Mouse (Mus musculus) cerebellum, postnatal 36 days (tissue): ENCODE results near the gene Bmpr2.
"Not testable (repeated sequence)": the region's sequence is repeated elsewhere in the genome, so short reads cannot be mapped to it uniquely, and the experiment has no call there.

Experiments used
- DNase-seq, 2 experiments: peaks; one replicate each; pipeline ENCODE4 v3.0.0; 2021 to 2022; ENCODE audit warnings: mixed read lengths in 2 of 2

Gene Bmpr2

DNA sequence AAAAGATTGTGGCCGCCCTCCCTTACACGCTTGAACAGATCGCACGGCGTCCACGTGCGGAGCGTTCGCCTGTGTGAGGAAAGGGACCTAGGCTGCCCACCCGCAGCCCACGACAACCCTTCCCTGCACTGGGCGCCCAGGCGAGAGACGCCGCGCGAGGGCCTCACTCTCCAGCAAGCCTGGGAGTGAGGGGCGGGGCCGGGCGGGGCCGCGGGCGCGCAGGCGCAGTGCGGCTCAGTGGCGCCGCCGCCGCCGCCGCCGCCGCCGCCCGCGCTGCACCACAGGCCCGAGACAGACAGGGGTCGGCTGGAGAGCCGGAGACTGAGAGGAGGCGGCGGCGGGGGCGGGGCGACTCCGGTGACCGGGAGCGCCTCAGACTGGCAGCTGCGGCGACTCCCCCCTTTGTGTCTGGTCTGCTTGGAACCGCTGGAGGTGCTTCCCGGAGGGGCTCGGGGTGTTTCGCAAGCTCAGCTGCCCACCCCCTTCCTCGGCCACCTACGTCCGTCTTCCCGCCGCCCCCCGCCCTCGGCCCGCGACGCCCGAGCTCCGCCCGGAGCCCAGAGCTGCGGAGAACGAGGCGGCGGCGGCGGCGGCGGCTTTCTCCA is at the start of gene Bmpr2:
Gene Bmpr2 (plus strand): TSS at position 237 of the 605 bp plus-strand sequence.
- peak; percentile 78 to 83 for DNase-seq

DNA sequence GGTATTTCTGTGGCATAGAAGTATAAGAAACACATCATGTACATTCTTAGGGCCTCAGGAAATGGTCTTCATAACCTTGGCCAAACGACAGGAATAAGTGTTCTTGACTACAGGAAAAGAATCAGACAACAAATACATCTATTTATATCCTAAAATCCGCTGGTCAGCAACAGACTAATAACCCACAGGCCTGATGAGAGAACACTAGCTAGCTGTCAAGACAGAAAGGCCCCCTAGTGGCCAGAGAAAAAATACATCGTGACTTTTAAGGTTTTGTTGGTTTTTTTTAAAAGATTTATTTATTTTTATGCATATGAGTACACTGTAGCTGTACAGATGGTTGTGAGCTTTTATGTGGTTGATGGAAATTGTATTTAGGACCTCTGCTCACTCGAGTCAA is 43.3 kb upstream of the Bmpr2 start:
- peak in 1 of 2 experiments; percentile 19 for DNase-seq

DNA sequence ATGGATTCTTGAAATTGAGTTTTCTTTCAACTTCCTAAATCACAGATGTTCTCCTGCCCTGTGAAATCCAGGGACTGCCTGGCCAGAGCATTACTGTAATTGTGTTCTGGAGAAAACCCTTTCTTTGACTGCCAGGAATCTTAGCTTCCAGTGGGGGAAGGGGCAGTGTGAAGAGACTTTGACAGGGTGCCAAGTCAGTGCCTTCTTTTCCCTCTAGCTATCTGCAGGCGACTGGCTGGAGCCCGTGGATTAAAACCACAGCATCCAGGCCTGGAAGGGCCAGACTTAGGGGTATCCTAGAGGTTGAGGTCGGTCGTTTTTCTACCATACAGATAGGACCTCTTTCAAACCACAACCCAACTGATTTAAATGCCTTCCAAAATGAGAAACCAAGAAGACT is 37.5 kb upstream of the Bmpr2 start:
- no peak for DNase-seq

DNA sequence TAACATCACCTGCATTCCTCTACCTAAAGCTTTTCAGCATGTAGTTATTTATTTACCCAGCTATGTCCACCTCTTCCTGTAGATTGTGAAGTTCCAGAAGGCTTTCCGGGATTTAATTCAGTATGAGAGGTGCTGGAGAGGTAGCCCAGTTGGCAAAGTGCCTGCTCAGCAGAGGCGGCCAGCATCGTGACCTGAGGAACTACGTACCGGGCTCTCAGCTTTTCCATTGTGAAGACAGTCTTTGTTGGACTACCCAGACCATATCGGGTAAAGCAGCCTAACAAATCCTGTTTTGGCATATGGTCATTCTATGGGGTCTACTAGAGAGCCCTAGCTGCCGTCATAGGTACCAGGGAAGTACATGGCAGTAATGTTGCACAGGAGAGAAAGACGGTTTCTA is 33.1 kb upstream of the Bmpr2 start:
- DNase-seq = no peak

DNA sequence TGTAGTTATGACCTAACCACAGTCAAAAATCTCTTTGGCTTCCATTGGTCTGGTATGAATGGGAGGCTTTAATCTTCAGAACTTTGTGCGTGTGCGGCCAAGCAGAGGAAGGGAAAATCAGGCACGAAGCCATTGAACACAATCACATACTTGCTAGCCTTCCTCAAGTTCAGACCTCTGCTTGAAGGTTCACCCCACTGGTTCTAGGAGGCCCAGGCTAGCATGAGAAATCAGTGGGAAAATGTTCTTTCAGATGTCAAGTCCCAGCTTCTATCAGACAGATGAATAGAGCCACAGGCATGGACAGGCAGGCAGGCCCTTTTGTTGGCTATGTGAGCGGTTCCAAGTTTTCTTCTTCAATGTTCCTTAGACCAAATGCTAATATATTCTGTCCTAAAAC is 32.5 kb upstream of the Bmpr2 start:
- DNase-seq = no peak

DNA sequence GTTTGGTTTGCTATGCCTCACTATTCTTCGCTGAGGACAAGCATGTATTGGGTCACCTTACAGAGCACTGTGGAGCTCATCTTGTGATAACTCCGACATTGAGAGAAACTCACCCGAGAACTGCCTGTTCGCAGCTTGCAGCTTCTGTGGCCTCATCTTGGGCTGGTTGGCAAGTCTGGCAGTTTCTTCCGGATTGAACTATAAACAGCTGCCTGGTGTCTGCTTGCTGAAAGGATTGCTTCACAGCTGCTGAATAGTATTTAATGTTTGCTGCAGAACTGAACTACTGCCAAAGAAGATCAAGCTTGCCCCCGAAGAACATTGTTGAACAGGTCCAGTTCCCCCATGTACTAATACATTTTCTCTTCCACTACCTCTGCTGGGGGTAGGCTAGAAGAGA is 29.1 kb upstream of the Bmpr2 start:
- no peak for DNase-seq

DNA sequence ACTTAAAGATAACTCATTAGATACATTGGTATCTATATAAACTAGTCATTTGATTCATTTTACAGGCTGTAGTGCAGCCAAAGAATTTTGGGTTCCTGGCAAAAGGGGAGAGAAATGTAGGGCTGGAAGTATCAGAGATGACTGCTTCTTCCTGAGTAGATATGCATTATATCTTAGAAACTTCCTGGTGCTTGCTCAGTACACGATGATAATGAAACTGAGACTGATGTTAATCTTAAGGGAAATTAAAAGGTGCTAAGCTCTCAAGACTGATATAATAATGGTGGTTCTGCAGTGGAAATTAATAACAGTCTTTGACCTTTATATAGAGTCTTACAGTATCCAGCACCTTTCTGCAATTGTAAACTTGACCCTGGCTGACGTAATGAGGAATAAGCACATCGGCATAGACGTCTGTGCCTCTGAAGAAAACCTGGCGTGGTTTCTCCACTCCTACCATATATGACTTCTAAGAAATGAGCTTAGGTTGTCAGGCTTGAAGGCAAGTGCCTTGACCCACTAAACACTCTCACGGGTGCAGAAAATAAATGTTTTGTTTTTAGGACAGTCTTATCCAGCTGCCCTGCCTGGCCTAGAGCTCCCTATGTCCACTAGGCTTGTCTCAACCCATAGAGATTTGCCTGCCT is 24.3 kb upstream of the Bmpr2 start:
- no peak for DNase-seq

DNA sequence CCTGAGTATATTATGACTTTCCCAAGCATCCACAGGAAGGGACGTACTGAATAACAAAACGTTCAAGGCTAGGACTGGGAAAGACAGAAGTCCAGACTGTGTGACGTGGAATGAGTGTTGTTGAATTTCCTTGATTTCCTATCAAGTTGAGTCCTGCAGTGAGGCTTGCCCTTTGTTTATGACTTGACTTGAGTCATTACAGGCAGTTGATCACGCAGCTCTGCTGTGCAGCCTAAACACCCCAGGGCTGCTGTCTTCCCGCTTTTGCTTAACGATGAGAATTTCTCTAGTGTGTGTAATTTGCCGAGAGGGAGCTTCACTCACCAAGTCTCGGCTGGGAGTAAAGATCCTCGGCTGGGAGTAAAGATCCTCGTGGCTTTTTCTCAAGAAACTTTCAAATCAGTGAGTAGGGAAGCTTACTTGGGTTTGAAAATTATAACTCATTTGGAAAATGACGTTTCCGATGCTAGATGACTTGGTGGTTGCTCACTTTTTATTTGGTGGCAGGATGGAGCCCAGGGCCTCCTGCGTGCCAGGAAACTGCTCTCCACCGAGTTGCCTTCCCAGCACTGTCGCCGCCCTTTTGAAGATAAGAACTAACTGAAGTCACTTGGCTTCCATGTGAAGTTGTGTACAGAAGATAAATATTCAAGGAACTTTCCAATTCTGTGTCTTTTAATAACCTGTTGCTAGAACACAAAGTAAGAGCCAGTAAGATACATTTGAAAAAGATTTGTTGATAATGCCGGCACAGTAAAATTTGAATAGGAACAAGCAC is 23.4 kb upstream of the Bmpr2 start:
- no peak for DNase-seq

DNA sequence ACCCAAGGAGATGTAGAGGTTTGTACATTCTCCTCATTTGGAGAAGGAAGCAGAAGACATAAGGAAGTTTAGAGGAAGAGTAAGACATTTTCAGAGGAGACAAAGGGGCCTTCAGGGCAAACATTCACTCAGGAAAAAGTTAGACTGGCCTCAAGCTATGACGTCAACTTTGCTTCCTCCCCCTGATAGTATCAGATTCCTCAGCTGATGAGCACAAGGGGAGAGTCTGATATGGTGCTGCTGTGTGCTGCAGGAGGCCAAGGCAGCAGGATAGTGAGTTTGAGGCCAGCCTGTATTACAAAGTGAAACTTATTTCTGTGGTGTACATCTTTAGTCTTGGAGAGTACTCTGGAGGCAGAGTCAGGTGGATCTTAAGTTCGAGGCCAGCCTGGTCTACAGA is 14.2 kb upstream of the Bmpr2 start:
- no peak for DNase-seq

DNA sequence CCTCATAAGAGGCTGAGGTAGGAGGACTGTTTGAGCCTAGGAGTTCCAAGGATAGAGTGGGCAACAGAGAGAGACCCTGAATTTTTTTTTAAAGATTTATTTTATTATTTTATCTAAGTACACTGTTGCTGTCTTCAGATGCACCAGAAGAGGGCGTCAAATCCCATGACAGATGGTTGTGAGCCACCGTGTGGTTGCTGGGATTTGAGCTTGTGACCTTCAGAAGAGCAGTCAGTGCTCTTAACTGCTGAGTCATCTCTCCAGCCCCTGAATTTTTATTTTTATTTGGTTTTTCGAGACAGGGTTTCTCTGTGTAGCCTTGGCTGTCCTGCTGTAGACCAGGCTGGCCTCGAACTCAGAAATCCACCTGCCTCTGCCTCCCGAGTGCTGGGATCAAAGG is 13.5 kb upstream of the Bmpr2 start:
- DNase-seq = not testable (repeated sequence)

DNA sequence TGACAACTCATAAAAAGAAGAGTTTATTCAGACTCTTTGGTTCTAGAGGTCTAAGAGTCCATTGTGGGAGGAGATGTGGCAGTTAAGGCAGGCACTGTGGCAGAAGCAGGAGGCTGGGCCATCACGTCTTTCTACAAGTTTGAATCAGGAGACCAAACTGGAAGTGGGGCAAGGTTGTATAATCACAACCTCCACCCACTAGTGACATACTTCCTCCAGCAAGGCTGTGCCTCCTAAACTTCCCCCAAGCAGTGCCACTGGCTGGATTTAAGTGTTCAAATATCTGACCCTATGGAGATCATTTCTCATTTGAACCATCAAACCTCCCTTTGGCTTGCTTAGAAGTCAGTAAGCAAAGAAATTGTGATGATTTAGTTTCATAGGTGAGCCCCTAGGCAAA is 7.9 kb upstream of the Bmpr2 start:
- DNase-seq = no peak

DNA sequence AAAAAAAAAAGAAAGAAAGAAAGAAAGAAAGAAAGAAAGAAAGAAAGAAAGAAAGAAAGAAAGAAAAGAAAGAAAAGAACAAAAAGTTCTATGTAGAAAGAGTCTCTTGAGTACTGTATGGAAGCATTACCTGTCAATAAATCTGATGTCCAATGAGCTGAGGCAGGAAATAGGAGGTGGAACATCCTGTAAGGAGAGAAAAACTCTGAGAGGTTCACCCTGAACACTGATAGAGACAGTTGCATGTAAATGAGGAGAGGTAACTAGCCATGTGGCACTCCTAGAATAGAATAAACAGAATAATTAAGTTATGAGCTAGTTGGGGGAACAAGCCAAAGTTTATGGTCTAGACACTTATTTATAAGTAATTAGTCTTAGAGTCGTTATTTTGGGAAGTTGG is 4.9 kb upstream of the Bmpr2 start:
- DNase-seq = no peak

DNA sequence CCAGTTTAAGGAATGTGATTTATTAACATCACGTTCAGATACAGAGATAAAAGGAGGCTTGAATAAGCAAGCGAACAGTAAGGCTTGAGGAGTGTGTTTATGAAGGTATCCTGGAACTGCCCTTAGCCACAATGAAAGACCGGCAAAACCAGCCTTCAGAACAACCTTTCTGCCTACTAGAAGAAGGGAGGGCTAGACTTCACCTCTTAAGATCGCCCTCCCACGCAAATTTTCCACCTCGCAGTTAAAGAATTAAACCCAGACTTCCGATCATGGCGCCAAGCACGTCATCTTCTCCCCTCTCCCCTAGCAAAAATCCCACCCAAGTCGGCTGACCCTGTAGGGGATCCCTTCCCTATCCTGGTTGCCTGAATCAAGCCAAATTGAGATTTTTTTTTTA is 992 bp upstream of the Bmpr2 start:
- peak; percentile 22 to 31 for DNase-seq

DNA sequence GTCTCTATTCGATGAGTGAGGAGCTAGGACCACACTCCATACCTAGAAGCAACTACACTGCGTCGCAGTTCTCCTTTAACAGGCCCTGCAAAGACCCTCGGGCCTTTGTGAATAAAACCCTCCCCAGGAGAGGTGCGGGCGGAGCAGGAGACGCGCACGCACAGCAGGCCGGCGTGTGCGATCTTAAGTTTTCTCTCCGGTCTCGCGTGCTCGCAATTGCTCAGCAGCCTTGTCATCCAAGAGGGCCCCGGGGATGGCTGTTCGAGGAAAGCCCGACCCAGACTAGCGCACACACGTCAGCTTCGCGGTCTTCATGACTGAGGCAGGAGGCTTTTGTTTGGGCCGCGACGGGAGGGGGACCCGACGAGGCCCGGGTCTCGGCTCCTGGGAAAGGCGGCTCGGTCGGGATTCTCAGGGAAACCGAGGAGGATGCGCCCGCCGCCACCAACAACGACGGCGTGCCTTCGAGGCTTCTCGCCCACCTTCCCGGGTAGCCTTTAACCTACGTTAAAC is 493 bp upstream of the Bmpr2 start:
- DNase-seq = peak; percentile 52 to 62

DNA sequence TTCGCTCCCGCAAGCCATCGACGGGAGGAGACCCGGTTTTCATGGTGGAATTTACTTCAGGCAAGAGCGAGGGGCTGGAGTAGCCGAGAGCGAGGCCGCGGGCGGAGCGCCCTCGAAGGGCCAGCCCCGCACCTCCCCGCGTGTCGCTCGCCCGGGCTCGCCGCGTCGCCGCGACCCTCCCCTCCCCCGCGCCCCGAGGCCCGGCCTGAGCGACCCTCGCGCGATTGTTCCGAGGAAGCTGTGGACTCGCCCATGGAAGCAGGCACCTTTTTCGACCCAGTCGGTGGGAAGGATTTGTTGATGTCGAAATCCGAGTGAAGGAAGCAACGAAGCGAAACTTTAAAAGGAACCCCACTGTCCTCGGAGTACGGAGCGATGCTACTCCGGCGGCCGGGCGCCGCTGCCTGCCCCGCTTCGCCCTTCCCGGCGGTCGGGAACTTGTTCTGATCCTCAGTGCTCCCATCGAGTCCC is 616 bp downstream of the Bmpr2 start:
- peak; percentile 46 to 55 for DNase-seq

DNA sequence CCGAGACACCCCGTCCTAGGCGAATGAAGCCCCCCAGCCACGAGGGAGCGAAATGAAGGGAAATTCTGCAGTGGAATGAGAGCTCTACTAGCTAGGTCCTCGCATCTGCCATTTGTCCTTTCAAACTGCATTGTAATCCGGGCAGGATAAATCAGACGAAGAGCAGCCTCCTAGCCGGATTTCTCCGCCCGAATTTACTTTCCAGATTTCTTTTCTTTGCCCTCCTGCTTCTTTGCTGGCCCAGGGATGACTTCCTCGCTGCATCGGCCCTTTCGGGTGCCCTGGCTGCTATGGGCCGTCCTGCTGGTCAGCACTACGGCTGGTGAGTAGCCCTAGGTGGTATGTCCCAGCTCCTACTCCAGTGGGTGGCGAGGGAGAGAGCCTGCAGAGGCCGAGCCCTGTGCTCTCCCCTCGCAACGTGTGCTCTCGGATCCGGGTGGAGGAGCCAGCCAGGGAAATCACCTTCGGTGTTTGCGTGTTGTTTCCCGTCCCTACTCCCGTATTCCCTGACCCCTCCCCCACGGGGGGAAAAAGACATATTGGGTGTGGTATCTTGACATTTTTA is 1.3 kb downstream of the Bmpr2 start:
- DNase-seq = peak; percentile 49 to 55

DNA sequence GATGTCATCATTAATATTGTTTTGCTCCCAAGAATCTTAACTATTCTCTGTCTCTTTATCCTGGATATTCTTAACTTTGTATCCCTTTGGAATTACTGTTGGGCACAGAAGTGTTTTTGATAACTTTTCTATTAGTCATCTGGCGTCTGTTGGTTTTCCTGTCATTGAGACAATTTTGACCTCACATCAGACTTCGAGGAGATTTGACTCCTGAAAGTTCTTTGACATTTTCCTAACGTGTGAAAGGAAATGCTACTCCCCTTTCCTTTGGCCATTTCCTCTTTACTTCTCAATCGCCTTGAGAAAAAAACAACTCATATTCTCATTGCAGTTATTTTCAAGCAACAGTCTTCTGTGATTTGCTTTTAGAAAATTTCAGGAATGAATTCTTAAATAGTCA is 2.1 kb downstream of the Bmpr2 start:
- DNase-seq = no peak

DNA sequence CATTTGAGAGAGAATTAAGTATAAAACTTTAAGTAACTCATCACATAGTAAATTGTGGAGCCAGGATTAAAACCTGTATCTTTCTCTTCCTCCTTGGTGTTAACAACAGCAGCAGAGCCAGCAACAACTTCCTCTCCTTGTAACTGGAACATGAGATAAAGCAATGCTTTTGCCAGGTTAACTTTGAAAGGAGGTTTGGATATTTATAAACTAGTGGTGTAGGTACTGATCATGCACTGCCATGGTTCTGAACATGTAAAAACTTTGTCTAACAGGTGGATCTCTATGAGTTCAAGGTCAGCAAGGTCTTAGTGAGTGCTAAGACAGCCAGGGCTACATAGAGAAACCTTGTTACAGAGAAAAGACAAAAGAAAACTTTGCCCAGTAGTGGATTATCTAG is 3.4 kb downstream of the Bmpr2 start:
- no peak for DNase-seq

DNA sequence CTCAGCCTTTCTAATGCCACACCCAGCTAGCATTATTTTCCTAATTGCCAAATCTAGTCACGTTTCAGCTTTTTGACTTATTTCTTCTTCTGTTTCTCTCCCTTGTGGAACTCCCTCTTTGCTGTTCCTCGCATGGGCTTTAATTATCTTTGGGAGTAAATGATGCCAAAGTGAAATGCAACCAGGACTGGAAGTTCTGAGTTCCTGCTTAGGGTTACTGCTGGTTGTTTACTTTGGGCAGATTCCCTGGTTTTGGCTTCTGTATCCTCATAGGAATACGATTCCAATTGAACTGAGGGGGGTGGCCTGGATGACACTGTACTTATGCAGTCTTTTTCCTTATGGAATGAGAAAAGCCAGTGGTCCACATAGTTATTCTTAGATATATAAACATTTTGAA is 8.7 kb downstream of the Bmpr2 start:
- DNase-seq = no peak

DNA sequence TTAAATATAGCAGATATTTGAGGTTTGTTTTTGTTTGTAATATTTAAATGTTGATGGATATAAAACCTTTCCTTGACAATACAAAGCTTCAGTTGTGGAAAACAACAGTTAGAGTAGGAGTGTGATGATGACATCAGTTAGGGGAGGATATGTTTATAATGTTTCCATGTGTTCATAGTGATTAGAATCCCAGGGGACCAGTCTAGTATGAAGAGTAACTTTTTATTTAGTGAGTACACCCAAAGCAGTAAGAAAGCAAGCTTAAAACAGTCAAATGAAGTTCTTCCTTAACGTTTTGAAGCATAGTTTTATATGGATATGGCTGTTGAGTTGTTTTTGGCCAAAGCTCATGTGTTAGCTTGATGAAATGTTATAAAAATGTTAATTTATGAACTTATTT is 17.9 kb downstream of the Bmpr2 start:
- DNase-seq = no peak

DNA sequence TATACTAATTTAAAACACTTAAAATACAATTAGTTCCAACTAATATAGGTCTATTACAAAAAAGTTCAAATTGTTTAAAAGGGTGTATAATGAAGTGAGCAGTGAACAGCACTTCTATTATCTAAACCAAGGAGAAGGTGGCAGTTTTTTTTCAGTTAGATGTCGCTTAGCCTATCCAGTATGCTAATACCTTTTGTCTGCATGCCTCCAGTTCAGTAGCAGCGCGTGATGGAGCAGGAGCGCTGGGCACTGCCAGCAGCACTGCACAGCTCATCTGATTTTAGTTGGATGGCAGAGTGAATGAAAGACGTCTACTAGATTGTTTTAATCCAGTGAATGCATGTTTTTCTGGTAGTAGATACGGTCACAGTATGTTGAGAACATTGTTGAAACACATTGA is 25.8 kb downstream of the Bmpr2 start:
- peak in 1 of 2 experiments; percentile 7 for DNase-seq

DNA sequence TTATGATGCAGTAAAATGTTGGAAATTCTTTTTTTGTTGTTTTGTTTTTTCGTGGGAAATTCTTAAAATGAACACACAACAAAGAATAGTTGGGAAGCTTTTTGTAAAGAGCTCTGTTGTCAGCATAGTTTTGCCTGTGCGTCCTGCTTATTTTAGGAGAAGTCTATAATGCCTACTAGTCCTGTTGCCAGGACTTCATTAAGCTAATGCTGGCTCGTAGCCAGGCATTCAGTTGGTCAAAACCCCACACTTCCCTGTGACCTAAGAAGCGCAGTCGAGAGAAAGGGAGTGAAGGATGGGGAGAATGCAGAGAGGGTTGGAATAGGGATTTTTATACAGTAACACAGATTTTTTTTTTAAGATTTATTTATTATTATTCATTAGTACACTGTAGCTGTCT is 26.5 kb downstream of the Bmpr2 start:
- peak; percentile 8 to 14 for DNase-seq

DNA sequence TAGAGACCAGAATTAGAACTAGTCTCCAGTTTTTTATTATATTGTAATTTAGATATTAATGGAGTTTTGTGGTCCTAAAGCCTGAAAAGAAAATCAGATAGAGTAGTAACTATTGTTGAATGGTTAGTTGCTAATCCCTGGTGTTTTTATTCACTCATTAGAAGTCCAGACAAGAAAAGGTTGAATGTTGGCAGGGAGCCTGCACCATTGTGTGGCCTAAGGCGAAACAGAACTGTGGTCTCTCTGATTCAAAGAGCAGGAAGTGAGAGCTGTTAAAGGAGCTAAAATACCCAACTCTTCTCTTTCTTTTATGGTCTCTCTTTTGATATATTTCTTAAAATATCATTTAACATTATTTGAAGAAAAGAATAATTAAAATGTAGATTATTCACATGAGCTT is 32.1 kb downstream of the Bmpr2 start:
- DNase-seq = peak; percentile 25 to 39

DNA sequence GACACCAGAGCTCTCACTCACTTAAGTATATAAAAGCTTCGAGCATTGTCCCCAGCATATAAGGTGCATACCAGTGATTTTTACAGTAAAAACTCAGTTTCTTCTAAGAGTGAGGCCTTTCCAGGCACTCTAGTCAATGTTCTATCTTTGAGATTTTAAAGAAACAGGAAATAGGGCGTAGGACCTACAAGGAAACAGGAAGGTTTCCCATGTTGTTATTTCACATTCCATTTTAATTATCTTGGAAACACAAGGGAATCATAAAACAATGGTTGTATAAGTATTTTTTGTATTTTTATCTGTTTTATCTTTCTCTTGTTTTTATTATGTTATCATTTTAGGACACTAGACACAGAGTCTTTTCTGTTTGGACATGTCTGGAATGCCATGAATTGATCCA is 34.7 kb downstream of the Bmpr2 start:
- DNase-seq = no peak
